Comparison of ENCODE assay signal across 31 mouse cellular contexts in the genomic region with DNA sequence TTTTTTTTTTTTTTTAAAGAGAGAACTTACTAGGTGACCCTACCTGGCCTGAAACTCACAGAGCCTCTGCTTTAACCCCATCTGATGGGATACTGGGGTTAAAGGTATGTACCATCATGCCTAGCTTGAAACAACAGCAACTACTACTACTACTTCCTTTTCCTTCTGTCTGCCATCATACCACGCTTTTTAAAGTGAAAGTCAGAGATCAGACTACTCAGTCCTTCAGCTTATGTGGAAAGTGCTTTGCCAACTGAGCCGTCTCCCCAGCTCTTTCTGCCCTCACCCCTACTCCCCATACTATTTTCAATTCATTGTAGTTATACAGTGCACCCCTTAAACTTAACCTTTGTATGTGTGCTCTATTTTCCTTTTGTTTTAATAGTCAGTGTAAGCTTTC. TPM values are rescaled to one million over a fixed set of nuclear protein-coding genes. Genes with fewer than 3 reads are reported as not detected.
"Had no signal": no experiment of that assay in that cellular context is flagged by ENCODE, and none has a peak within 500 bp of the region (broad histone marks: within the 10 kb centered on the region; RNA-seq: fewer than 3 reads in every experiment).

No protein-coding gene starts in this region.

- ATAC-seq: hindbrain, embryonic 16.5 days; intestine, embryonic 15.5 days had no signal

- DNase-seq: gastrocnemius, adult 2 months; gastrocnemius, postnatal 10 days; gastrocnemius, postnatal 25 days; heart, adult 2 months; heart, postnatal 10 days; heart, postnatal 4 days; kidney, adult 18-20 months; kidney, adult 8-10 months; kidney, postnatal 10 days; kidney, postnatal 25 days; kidney, postnatal 4 days; liver; liver, embryonic 13.5 days had no signal

RNA-seq across cellular contexts. Expression of a gene that starts 48.4 kb away (rescaled TPM):
- total RNA-seq: gastrocnemius, adult 2 months; gastrocnemius, postnatal 10 days; gastrocnemius, postnatal 25 days; gastrocnemius, postnatal 4 days; granulocyte monocyte progenitor cell, adult 5-6 weeks; heart, adult 2 months; heart, postnatal 10 days; heart, postnatal 25 days; heart, postnatal 4 days; layer of hippocampus, adult 2 months; layer of hippocampus, postnatal 10 days; layer of hippocampus, postnatal 25 days had no signal
- polyA plus RNA-seq: heart, adult 2 months; heart, embryonic 10.5 days; heart, embryonic 12.5 days; heart, embryonic 14.5 days; heart, embryonic 16.5 days; intestine, embryonic 15.5 days; intestine, postnatal 0 days; kidney, embryonic 14.5 days; kidney, embryonic 16.5 days; limb, embryonic 10.5 days; limb, embryonic 12.5 days; liver, embryonic 11.5 days; liver, embryonic 13.5 days had no signal
